Mouse (Mus musculus): Measurements from ENCODE around the gene Mttp. TPM values are rescaled to one million over a fixed set of nuclear protein-coding genes. Genes with fewer than 3 reads are reported as not detected.

Mttp gene
- polyA plus RNA-seq, 1 experiment from 2014 or later, result 7.6 TPM

DNA sequence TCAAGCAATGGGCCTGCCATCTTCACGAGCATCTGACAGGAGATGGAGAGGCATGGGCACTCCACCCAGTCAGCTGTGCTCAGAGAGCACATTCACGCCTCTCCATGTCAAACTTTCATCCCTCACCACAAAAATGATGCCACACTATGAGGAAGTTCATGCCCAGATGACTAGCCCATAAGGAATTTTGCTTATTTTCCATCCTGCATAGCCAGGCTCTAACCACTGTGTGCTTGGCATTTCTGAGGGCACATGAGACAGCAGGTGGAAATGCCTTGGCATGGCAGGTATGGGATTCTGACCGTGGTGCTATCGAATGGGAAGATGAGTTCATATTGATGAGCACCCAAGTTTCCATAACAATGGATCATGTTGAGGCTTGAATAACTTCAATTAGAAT lies 41.1 kb downstream of the Mttp start:
- H3K36me3 ChIP-seq, result no peaks in the 10 kb centered on the region
- H3K9me3 ChIP-seq, result no peaks in the 10 kb centered on the region
- ATAC-seq (ENCODE audit: low read depth), result no peak
- H3K9ac ChIP-seq, result no peak overlapping the region
- 90% methylated on average over 4 of the region's 4 CpGs for WGBS
- no peak overlapping the region for H3K4me2 ChIP-seq
- H3K4me1 ChIP-seq (replicated peaks), result no peaks in the 10 kb centered on the region
- no peak overlapping the region for H3K27ac ChIP-seq (replicated peaks)
- H3K27me3 ChIP-seq, result no peaks in the 10 kb centered on the region
- H3K4me3 ChIP-seq, result no peak overlapping the region

DNA sequence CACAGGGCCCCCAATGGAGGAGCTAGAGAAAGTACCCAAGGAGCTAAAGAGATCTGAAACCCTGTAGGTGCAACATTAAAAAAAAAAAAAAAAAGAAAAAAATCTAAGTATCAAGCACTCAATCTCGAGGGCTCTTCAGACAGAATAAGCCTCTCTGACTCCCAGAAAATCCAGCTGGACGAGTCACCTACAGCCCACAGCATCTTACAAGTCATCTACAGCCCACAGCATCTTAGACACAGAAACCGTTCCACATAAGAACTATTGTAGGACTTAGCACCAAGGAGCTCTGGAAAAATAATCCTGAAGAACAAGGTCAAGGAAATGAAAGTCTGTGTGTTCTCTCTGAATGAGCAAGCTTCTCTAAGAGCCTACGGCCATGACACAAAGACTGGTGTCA lies 42.8 kb downstream of the Mttp start:
- no peak overlapping the region for H3K27ac ChIP-seq (replicated peaks)
- no peak overlapping the region for H3K4me3 ChIP-seq
- no peaks in the 10 kb centered on the region for H3K27me3 ChIP-seq
- H3K9ac ChIP-seq, result no peak overlapping the region
- no peak overlapping the region for H3K4me2 ChIP-seq
- no peak for ATAC-seq (ENCODE audit: low read depth)
- H3K9me3 ChIP-seq, result no peaks in the 10 kb centered on the region
- H3K4me1 ChIP-seq (replicated peaks), result no peaks in the 10 kb centered on the region
- 91% methylated on average over 4 of the region's 4 CpGs for WGBS
- no peaks in the 10 kb centered on the region for H3K36me3 ChIP-seq

DNA sequence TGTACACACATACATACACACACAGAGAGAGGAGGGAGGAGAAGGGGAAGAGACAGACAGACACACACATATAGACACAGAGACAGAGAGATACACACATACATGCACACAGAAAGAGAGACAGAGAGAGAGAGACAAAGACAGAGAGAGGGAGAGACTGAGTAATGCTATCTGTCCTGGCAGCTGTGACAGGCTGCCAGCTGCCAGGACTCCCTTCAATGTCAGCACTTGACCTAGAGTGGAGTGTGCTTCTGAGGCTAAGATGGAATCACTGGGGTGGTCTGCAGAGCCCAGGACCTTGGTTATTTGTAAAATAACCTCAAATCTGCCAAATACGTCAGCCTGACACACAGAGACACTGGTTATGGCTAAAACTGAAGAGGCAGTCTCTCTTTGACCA lies 47.0 kb downstream of the Mttp start:
- Histone ChIP-seq H3K4me2 (no peak overlapping the region), H3K9ac (no peak overlapping the region), H3K4me1 (replicated peaks) (no peaks in the 10 kb centered on the region), H3K9me3 (no peaks in the 10 kb centered on the region), H3K36me3 (no peaks in the 10 kb centered on the region), H3K4me3 (no peak overlapping the region), H3K27ac (replicated peaks) (no peak overlapping the region), H3K27me3 (no peaks in the 10 kb centered on the region)
- no peak for ATAC-seq (ENCODE audit: low read depth)
- 91% methylated on average over 1 of the region's 1 CpGs for WGBS

DNA sequence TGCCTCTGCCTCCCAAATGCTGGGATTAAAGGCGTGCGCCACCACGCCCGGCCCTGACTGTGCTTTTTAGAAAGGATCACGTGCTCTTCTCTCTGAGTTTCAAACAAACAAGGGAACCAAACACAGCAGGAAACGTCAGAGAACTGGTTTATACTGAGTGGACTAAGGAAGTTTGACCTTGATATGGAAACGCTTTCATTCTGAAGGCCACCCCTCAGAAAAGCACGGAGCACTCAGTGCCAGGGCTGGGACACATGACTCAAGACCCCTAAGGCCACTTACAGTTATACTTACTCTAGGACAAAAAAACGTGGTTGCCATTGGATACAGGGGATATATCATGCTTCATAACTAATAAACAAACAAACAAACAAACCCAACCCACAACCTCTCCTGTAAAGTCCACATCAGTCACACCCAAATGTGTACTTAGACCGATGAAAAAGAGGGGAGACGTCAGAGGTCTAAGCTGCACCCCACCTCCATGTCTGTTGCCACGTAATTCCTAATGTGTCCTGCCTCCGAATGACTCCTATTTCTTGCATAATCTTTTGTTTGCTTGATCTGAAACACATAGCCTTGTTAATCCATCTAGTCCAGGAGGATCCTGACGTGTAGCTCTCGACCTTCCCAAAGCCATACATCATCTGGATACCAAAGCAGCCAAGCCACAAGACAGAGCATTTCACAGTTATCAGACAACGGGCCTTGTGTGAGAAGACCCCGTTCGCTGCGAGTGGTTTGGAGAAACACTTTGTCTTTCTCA lies 48.3 kb downstream of the Mttp start:
- Histone ChIP-seq H3K9me3 (no peaks in the 10 kb centered on the region), H3K4me2 (no peak overlapping the region), H3K36me3 (no peaks in the 10 kb centered on the region), H3K4me3 (no peak overlapping the region), H3K27ac (replicated peaks) (no peak overlapping the region), H3K4me1 (replicated peaks) (no peaks in the 10 kb centered on the region), H3K27me3 (no peaks in the 10 kb centered on the region), H3K9ac (no peak overlapping the region)
- ATAC-seq (ENCODE audit: low read depth), result no peak
- WGBS, result 86% methylated on average over 19 of the region's 19 CpGs

DNA sequence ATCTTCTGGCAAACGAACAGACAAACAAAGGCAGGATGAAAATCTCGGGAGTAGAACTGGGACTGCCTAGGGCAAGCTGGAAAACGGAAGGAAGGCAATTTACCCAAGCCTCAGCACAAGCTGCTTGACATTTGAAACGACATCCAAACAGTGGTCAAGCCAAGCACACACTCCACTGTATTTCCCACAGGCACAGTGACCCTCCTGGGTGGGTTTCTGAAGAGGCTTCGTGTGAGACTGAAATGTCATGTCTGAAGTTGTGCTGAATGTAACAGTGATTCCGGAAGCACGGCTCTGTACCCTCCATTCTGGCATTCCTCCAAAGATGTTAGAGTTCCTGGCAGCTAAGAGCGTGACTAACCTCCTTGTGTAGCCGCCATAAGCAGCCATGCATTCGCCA lies 49.0 kb downstream of the Mttp start:
- Histone ChIP-seq H3K9me3 (no peaks in the 10 kb centered on the region), H3K4me3 (no peak overlapping the region), H3K36me3 (no peaks in the 10 kb centered on the region), H3K27me3 (no peaks in the 10 kb centered on the region), H3K4me2 (no peak overlapping the region), H3K27ac (replicated peaks) (no peak overlapping the region), H3K4me1 (replicated peaks) (no peaks in the 10 kb centered on the region), H3K9ac (no peak overlapping the region)
- 48% methylated on average over 10 of the region's 10 CpGs for WGBS
- ATAC-seq (ENCODE audit: low read depth), result peak; percentile 53; the same call in 1 of the 2 replicates

DNA sequence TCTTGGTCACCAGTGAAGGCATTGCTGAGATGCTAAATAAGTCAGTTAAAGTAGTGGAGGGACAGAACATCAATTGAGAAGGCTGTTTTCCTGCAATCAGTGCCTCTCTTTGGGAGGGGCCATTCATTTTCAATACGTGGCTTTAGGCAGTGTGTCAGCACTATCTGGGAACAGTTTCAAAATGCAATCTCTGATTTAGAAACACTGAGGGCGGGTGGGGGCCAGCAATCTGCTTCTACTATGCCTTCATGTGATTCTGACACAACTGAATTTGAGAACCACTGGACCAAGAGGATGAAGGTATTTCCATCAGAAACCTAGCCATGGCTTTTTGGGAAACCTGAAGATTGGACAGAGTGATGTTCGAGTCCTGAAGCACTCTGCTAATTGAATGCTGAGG lies 49.5 kb downstream of the Mttp start:
- Histone ChIP-seq H3K4me3 (no peak overlapping the region), H3K27me3 (no peaks in the 10 kb centered on the region), H3K4me1 (replicated peaks) (no peaks in the 10 kb centered on the region), H3K27ac (replicated peaks) (no peak overlapping the region), H3K36me3 (no peaks in the 10 kb centered on the region), H3K9me3 (no peaks in the 10 kb centered on the region), H3K9ac (no peak overlapping the region), H3K4me2 (no peak overlapping the region)
- WGBS, result 74% methylated on average over 3 of the region's 3 CpGs
- no peak for ATAC-seq (ENCODE audit: low read depth)

DNA sequence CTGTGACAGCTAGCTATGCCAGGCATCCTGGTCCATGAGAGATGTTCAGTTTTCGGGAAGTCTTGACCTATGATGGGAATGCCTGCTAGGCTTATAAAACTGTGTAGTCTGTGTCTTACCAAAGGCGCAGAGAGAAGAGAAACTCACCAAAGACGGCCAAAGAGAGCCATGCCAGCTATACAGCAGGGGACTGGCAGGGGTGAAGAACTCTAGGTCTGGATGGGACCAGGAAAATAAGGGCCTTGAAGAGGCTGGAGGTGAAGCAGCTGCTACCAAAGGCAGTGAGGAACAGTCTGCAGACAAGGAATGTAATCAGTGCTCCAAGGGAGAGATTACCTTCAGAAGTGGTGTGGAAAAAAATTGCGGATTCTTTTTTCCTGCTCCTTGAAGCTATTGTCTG lies 60.9 kb downstream of the Mttp start:
- H3K9me3 ChIP-seq, result no peaks in the 10 kb centered on the region
- no peak overlapping the region for H3K9ac ChIP-seq
- ATAC-seq (ENCODE audit: low read depth), result no peak
- no peaks in the 10 kb centered on the region for H3K27me3 ChIP-seq
- 86% methylated on average over 4 of the region's 4 CpGs for WGBS
- H3K4me2 ChIP-seq, result no peak overlapping the region
- no peak overlapping the region for H3K4me3 ChIP-seq
- no peaks in the 10 kb centered on the region for H3K36me3 ChIP-seq
- peaks cover 6% of the 10 kb centered on the region for H3K4me1 ChIP-seq (replicated peaks)
- H3K27ac ChIP-seq (replicated peaks), result no peak overlapping the region

DNA sequence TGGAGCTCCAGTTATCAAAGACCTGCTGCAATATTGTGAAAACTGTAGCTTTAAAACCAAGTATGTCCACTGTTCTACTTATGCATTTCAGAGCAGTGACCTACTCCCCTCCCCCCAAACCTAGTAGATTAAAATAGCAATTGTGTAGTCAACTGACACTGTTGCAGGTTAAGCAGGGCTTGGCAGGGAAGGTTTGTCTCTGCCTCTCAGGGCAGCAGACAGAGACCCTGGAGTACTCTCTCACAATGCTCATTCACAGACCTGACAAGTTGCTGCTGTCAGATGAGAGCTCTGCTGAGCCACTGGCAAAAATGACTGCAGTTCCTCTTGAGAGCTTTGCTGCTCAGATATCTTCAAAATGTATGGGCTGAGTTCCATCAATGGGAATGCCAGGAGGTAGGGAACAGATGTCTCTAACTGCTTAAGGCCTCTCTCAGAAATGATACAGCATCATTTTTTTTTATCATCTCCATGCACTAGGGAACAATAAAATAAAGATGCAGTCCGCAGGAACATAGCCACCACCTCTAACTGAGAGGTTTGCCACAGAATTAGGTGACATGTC lies 61.6 kb downstream of the Mttp start:
- Histone ChIP-seq H3K27me3 (no peaks in the 10 kb centered on the region), H3K27ac (replicated peaks) (0 out of 2 replicates have a peak overlapping the region, but pooled peaks have one; percentile 15), H3K9me3 (no peaks in the 10 kb centered on the region), H3K4me2 (no peak overlapping the region), H3K4me3 (no peak overlapping the region), H3K36me3 (no peaks in the 10 kb centered on the region), H3K4me1 (replicated peaks) (peaks cover 6% of the 10 kb centered on the region), H3K9ac (no peak overlapping the region)
- 57% methylated on average over 1 of the region's 1 CpGs for WGBS
- ATAC-seq (ENCODE audit: low read depth), result no peak

DNA sequence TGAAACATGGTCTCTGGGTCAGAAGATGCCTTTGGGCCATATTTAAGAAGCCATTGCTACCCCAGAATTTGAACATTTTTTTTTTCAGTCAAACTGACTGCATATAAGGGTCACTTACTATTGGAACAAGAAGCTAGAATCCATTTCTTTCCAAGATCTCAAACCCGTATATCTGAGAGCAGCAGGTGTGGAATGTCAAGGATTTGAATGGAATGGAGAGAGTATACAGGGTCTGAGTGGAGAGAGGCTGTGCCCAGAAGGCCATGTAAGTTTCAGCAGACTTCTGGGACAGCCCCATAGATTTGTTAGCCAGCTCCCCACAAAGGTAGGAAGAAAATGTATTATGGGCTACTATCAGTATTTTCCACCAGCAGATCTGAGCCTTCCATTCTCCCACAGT lies 66.1 kb downstream of the Mttp start:
- Histone ChIP-seq H3K4me1 (replicated peaks) (peaks cover 10% of the 10 kb centered on the region), H3K9me3 (no peaks in the 10 kb centered on the region), H3K36me3 (no peaks in the 10 kb centered on the region), H3K27ac (replicated peaks) (no peak overlapping the region), H3K4me2 (no peak overlapping the region), H3K9ac (no peak overlapping the region), H3K4me3 (no peak overlapping the region), H3K27me3 (no peaks in the 10 kb centered on the region)
- 92% methylated on average over 1 of the region's 1 CpGs for WGBS
- ATAC-seq (ENCODE audit: low read depth), result no peak

DNA sequence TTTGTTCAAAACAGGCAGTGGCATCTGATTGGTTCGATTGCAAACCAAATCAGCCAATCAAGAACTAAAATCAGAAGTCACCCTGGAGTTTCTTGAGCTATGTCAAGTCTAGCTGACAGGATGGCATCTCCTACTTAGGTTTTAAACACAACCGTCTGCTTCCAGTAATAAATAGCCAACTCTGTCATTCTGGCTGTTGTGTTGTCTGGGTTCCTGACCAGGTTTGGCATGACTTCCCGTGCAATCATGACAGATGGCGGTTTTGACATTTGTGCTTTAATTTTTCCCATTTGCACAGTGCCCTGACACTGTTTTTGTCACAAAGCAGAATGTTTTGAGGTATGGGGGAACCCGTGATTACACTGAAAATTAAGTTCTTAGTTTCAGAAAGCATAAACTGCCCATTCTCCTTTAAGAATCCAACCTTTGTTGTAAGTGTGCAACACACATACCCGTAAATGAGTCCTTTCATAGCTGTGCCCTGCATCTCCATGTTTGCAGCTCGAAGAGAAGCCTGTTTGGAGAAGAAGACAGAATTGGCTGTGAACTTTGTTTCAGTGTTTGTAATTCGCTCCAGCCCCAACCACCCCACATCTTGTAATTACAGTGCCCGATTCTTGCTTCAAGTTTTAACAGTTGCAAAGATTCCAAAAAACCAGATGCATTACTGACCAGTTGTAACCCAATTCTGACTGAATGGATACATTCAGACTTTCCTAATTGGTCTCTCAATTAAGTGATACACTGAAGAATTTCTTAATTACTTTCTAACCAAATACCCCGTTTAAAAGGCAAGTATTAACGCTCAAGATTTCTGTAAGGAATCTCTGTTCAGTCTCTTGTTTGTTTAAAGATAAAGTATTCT lies 67.1 kb downstream of the Mttp start:
- H3K9ac ChIP-seq, result no peak overlapping the region
- no peak overlapping the region for H3K4me3 ChIP-seq
- no peak overlapping the region for H3K27ac ChIP-seq (replicated peaks)
- whole genome bisulfite sequencing, result 84% methylated on average over 11 of the region's 11 CpGs
- no peaks in the 10 kb centered on the region for H3K27me3 ChIP-seq
- H3K36me3 ChIP-seq, result no peaks in the 10 kb centered on the region
- no peak overlapping the region for H3K4me2 ChIP-seq
- H3K9me3 ChIP-seq, result no peaks in the 10 kb centered on the region
- no peak for ATAC-seq (ENCODE audit: low read depth)
- H3K4me1 ChIP-seq (replicated peaks), result peaks cover 4% of the 10 kb centered on the region; the same call in 1 of the 2 replicates

DNA sequence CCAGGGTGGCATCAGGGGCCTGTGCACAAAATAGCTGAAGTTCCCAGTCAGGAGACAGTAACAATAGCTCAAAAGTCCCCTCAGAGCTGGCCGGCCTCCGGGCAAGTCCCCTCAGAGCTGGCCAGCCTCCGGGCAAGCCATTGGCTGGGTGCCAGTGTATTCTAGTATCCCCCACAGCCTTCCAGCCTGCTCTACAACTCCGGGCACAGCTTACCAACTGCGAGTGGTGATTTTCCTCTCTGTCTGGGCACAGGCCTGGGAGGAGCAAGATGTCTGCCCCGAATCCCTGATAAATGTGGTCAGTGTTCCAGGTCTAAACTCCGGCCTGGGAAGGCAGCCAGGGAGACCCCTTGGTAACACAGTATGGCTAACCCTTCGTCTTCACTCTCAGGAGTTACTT lies 69.6 kb downstream of the Mttp start:
- no peaks in the 10 kb centered on the region for H3K9me3 ChIP-seq
- peak; percentile 72 for ATAC-seq (ENCODE audit: low read depth)
- peaks cover 4% of the 10 kb centered on the region; the same call in 1 of the 2 replicates for H3K4me1 ChIP-seq (replicated peaks)
- H3K27ac ChIP-seq (replicated peaks), result 0 out of 2 replicates have a peak overlapping the region, but pooled peaks have one; percentile 13
- no peaks in the 10 kb centered on the region for H3K36me3 ChIP-seq
- 53% methylated on average over 8 of the region's 8 CpGs for WGBS
- H3K4me2 ChIP-seq, result no peak overlapping the region
- H3K4me3 ChIP-seq, result no peak overlapping the region
- no peaks in the 10 kb centered on the region for H3K27me3 ChIP-seq
- no peak overlapping the region for H3K9ac ChIP-seq

DNA sequence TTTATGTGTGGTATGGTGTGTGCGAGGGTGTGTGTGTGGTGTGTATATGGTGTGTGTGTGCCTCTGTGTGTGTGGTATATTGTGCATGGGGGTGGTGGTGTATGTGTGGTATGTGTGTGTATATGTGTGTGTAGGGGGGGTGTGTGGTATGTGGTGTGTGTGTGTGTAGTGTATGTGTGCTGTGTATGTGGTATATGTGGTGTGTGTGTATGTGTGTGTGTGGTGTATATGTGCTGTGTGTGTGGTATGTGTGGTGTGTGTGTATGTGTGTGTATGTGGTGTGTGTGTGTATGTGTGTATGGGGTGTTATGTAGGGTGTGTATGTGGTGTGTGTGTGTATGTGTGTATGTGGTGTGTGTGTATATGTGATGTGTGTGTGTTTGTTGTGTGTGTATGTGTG lies 70.6 kb downstream of the Mttp start:
- 90% methylated on average over 1 of the region's 1 CpGs for WGBS
- H3K9ac ChIP-seq, result no peak overlapping the region
- no peaks in the 10 kb centered on the region for H3K36me3 ChIP-seq
- H3K27me3 ChIP-seq, result no peaks in the 10 kb centered on the region
- no peak for ATAC-seq (ENCODE audit: low read depth)
- no peak overlapping the region for H3K4me3 ChIP-seq
- H3K27ac ChIP-seq (replicated peaks), result no peak overlapping the region
- H3K4me2 ChIP-seq, result no peak overlapping the region
- H3K9me3 ChIP-seq, result no peaks in the 10 kb centered on the region
- peaks cover 6% of the 10 kb centered on the region; the same call in 1 of the 2 replicates for H3K4me1 ChIP-seq (replicated peaks)
